Mouse (Mus musculus): ENCODE results near the gene Syne3. TPM values are rescaled to one million over a fixed set of nuclear protein-coding genes. Genes with fewer than 3 reads are reported as not detected.

Gene Syne3
- total and polyA plus RNA-seq, 3 experiments: 4.9 to 10.7 TPM; not detected in 1

DNA sequence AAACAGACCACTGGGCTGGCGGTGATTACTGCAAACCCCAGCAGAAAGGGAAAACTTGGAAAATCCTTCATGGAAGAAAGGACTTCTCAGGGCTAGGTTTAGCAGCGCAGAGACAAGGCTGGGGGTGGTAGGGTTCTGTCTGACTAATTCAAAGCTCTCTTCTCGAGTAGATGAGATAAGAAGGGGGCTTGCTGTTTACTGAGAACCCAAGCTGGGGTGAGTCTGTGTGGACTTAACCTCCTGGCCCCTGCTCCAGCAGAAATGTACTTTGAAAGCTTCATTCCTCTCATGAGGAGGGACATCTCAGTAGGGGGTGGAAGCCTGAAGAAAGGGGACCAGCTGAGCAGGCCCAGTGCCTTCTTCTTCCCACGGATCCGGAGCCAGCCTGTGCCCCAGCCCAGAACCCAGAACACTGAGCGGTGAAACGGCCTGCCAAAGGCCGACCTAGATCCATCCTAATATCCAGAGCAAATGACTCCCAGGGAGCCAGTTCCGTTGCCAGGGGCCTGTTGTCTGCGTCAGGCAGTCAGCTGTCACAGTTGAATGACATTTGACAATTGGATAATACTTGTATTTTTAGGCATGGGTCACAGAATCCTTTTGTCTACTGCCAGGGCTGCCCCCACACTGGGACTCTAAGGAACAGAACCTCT, 97.2 kb downstream of the Syne3 start (continued):
- TF ChIP-seq ZC3H11A (IDR thresholded peaks at IDR 0.05; ENCODE audit: low read depth, low read length): no peak

DNA sequence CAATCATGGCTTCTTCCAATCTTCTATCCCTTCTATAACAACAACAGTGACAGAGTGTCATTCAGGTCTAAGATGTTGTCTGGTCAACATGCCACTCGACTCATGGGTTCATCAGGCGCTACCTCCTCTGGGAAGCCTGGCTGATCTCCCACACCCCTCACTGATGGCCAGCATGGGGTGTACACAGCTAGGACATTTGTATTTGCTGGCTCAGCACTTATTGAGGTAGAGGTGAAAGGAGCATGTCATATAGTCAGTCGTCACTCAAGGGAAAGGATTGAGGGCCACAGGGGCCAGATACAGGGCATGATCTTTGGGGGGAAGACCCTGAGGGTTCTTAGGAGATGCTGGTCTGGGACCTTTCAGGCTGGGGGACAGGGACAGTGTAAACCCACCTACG, 99.9 kb downstream of the Syne3 start:
- H3K27me3 ChIP-seq (ENCODE audit: control insufficient read depth in 1 of 2, insufficient read depth in 2 of 2, low read length in 2 of 2): no peaks in the 10 kb centered on the region
- H3K9me3 ChIP-seq (replicated peaks; ENCODE audit: insufficient read depth, low read length): no peaks in the 10 kb centered on the region
- no peak for DNase-seq (ENCODE audit: low read depth, low spot score)
- no peak overlapping the region for H3K4me3 ChIP-seq (ENCODE audit: control insufficient read depth in 1 of 2, insufficient read depth in 1 of 2, low read depth in 2 of 2, low read length in 2 of 2)
- H3K9ac ChIP-seq (ENCODE audit: control insufficient read depth, low read depth, low read length, poor library complexity, severe bottlenecking): no peak overlapping the region
- H3K36me3 ChIP-seq (ENCODE audit: control insufficient read depth in 1 of 2, insufficient read depth in 2 of 2, low read length in 2 of 2): no peaks in the 10 kb centered on the region
- no peaks in the 10 kb centered on the region for H3K4me1 ChIP-seq (ENCODE audit: control insufficient read depth in 1 of 2, insufficient read depth in 2 of 2, low read length in 2 of 2)
- TF ChIP-seq SMC3 (IDR thresholded peaks at IDR 0.05; ENCODE audit: low read depth, low read length) (no peak), GABPA (IDR thresholded peaks at IDR 0.05; ENCODE audit: low read depth, low read length) (no peak), POLR2A (IDR thresholded peaks at IDR 0.05; ENCODE audit: control insufficient read depth in 1 of 2, insufficient read depth in 1 of 2, low read depth in 1 of 2, low read length in 2 of 2, poor library complexity in 1 of 2) (no peak), CTCF (IDR thresholded peaks at IDR 0.05 in 2 of 3, conservative IDR thresholded peaks at IDR 0.05 in 1 of 3; ENCODE audit: control insufficient read depth in 1 of 3, insufficient read depth in 1 of 3, low read depth in 2 of 3, low read length in 3 of 3, poor library complexity in 1 of 3, severe bottlenecking in 1 of 3) (no peak), RCOR1 (IDR thresholded peaks at IDR 0.05; ENCODE audit: low read depth, low read length) (no peak), SIN3A (IDR thresholded peaks at IDR 0.05; ENCODE audit: low read length) (no peak)
- no peak overlapping the region for H3K27ac ChIP-seq (ENCODE audit: control insufficient read depth, low read depth, low read length)
- H3K79me2 ChIP-seq (ENCODE audit: control insufficient read depth, insufficient read depth, low read length, poor library complexity): no peaks in the 10 kb centered on the region

DNA sequence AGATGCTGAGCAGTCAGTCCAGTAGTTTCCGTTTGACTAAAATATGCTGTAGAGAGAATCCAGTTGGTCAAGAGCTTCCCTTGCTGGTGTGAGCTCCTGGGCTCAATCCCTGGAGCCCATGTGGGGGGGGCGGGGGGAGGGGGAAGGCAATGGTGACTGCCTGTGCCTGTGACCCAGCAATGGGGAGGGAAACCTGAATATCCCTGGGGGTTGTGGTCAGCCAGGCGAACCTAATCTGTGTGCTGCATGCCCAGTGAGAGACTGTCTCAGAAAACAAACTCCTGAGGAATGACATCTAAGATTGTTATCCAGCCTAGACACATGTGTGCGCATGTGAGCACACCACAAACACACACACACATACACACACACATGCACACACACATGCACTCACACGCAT, 100.6 kb downstream of the Syne3 start:
- Histone ChIP-seq H3K36me3 (ENCODE audit: control insufficient read depth in 1 of 2, insufficient read depth in 2 of 2, low read length in 2 of 2) (no peaks in the 10 kb centered on the region), H3K9me3 (replicated peaks; ENCODE audit: insufficient read depth, low read length) (no peaks in the 10 kb centered on the region), H3K79me2 (ENCODE audit: control insufficient read depth, insufficient read depth, low read length, poor library complexity) (no peaks in the 10 kb centered on the region), H3K27me3 (ENCODE audit: control insufficient read depth in 1 of 2, insufficient read depth in 2 of 2, low read length in 2 of 2) (no peaks in the 10 kb centered on the region), H3K9ac (ENCODE audit: control insufficient read depth, low read depth, low read length, poor library complexity, severe bottlenecking) (no peak overlapping the region), H3K27ac (ENCODE audit: control insufficient read depth, low read depth, low read length) (no peak overlapping the region), H3K4me1 (ENCODE audit: control insufficient read depth in 1 of 2, insufficient read depth in 2 of 2, low read length in 2 of 2) (no peaks in the 10 kb centered on the region), H3K4me3 (ENCODE audit: control insufficient read depth in 1 of 2, insufficient read depth in 1 of 2, low read depth in 2 of 2, low read length in 2 of 2) (no peak overlapping the region)
- DNase-seq (ENCODE audit: low read depth, low spot score): no peak
- TF ChIP-seq E2F4 (IDR thresholded peaks at IDR 0.05; ENCODE audit: borderline replicate concordance, low read depth, low read length): no peak
- TF ChIP-seq BHLHE40 (IDR thresholded peaks at IDR 0.05; ENCODE audit: borderline replicate concordance, low read depth, low read length): no peak
- TF ChIP-seq TBP (IDR thresholded peaks at IDR 0.05; ENCODE audit: low read depth, low read length): no peak
- no peak for TF ChIP-seq JUND (IDR thresholded peaks at IDR 0.05; ENCODE audit: low read depth, low read length)
- TF ChIP-seq ZNF384 (IDR thresholded peaks at IDR 0.05; ENCODE audit: low read depth, low read length): no peak
- no peak for TF ChIP-seq MXI1 (IDR thresholded peaks at IDR 0.05; ENCODE audit: low read depth, low read length)
- no peak for TF ChIP-seq GABPA (IDR thresholded peaks at IDR 0.05; ENCODE audit: low read depth, low read length)
- TF ChIP-seq MAZ (IDR thresholded peaks at IDR 0.05; ENCODE audit: low read depth, low read length): no peak
- TF ChIP-seq NELFE (IDR thresholded peaks at IDR 0.05; ENCODE audit: low read depth, low read length): no peak
- no peak for TF ChIP-seq UBTF (IDR thresholded peaks at IDR 0.05; ENCODE audit: borderline replicate concordance, insufficient read depth, low read depth, low read length)
- TF ChIP-seq MEF2A (IDR thresholded peaks at IDR 0.05; ENCODE audit: extremely low read depth, insufficient replicate concordance, low read depth, low read length, poor library complexity, severe bottlenecking): no peak
- no peak for TF ChIP-seq KAT2A (conservative IDR thresholded peaks at IDR 0.05; ENCODE audit: low read depth, low read length)
- TF ChIP-seq ELF1 (IDR thresholded peaks at IDR 0.05; ENCODE audit: low read depth, low read length): no peak
- TF ChIP-seq USF2 (IDR thresholded peaks at IDR 0.05; ENCODE audit: borderline replicate concordance in 1 of 2, insufficient read depth in 1 of 2, low read depth in 1 of 2, low read length in 2 of 2): no peak
